Mouse (Mus musculus) CH12.LX (cell line): ENCODE measurements around the gene Tkfc. TPM values are rescaled to one million over a fixed set of nuclear protein-coding genes. Genes with fewer than 3 reads are reported as not detected.

Experiments used
- DNase-seq: peaks from one replicate; pipeline ENCODE4 v3.0.0-alpha.2; 2013; ENCODE audit errors: extremely low read depth
- H3K27ac ChIP-seq: 2 replicates; pipeline ENCODE4 v1.5.1; 2012; ENCODE audit warnings: low read depth, mild to moderate bottlenecking, control low read depth, moderate library complexity; ENCODE audit not compliant: insufficient read depth
- H3K27me3 ChIP-seq: replicated peaks from 2 replicates; pipeline ENCODE3; 2012; ENCODE audit warnings: inconsistent platforms
- H3K36me3 ChIP-seq, 2 experiments: replicated peaks in 1 of 2; 2 replicates each; pipeline versions ENCODE3 to v1.6.1; 2012; ENCODE audit warnings: inconsistent platforms in 1 of 2, low read length in 1 of 2, mild to moderate bottlenecking in 1 of 2, mixed read lengths in 1 of 2, moderate library complexity in 1 of 2; ENCODE audit not compliant: control insufficient read depth in 1 of 2, insufficient read depth in 1 of 2
- H3K4me1 ChIP-seq, 2 experiments: 2 replicates each; pipeline ENCODE4 v1.6.1; 2012; ENCODE audit warnings: inconsistent platforms in 1 of 2, moderate library complexity in 1 of 2; ENCODE audit not compliant: insufficient read depth in 2 of 2, control insufficient read depth in 1 of 2
- H3K4me2 ChIP-seq: 2 replicates; pipeline ENCODE4 v1.6.1; 2012; ENCODE audit warnings: low read depth, mild to moderate bottlenecking, control low read depth; ENCODE audit not compliant: poor library complexity, insufficient read depth, severe bottlenecking
- H3K4me3 ChIP-seq, 3 experiments: fragments of 150-350 bp in 1 of 3; sonication (generic) in 1 of 3; replicated peaks in 1 of 3; 2 replicates each; pipeline versions ENCODE3 to v1.5.1; 2011 to 2012; ENCODE audit warnings: low read depth in 2 of 3, low read length in 2 of 3, mild to moderate bottlenecking in 2 of 3, moderate library complexity in 2 of 3, control low read depth in 1 of 3, improper control_type of control experiment in 1 of 3, inconsistent platforms in 1 of 3, mixed read lengths in 1 of 3; ENCODE audit not compliant: poor library complexity in 1 of 3
- H3K79me2 ChIP-seq: replicated peaks from 2 replicates; pipeline ENCODE4 v1.6.1; 2012; ENCODE audit warnings: mild to moderate bottlenecking, moderate library complexity; ENCODE audit not compliant: control insufficient read depth, poor library complexity, insufficient read depth, severe bottlenecking; ENCODE audit errors: extremely low read depth
- H3K9ac ChIP-seq: 2 replicates; pipeline ENCODE4 v1.6.1; 2012; ENCODE audit warnings: low read depth, mild to moderate bottlenecking, control low read depth, moderate library complexity; ENCODE audit not compliant: insufficient read depth
- H3K9me3 ChIP-seq: replicated peaks from 2 replicates; pipeline ENCODE3; 2012; ENCODE audit warnings: low read length, inconsistent platforms, mixed read lengths
- CHD2 ChIP-seq: IDR thresholded peaks from 2 replicates; pipeline ENCODE4 v1.6.1; 2011; ENCODE audit warnings: low read length, improper control_type of control experiment
- CTCF ChIP-seq, 2 experiments: IDR thresholded peaks in 1 of 2; conservative IDR thresholded peaks in 1 of 2; 2 replicates each; pipeline ENCODE4 v1.5.1; 2011 to 2012; ENCODE audit warnings: low read depth in 2 of 2, low read length in 2 of 2, improper control_type of control experiment in 1 of 2, inconsistent platforms in 1 of 2, mild to moderate bottlenecking in 1 of 2, moderate library complexity in 1 of 2
- E2F4 ChIP-seq: IDR thresholded peaks from 2 replicates; pipeline ENCODE4 v1.6.1; 2011; ENCODE audit warnings: low read depth, low read length, improper control_type of control experiment; ENCODE audit not compliant: insufficient replicate concordance
- ETS1 ChIP-seq: conservative IDR thresholded peaks from 2 replicates; pipeline ENCODE4 v1.6.1; 2012; ENCODE audit warnings: low read depth, mild to moderate bottlenecking, inconsistent platforms, low read length, improper control_type of control experiment, moderate library complexity
- HCFC1 ChIP-seq: IDR thresholded peaks from 2 replicates; pipeline ENCODE4 v1.6.1; 2012; ENCODE audit warnings: low read depth, mild to moderate bottlenecking, inconsistent platforms, low read length, improper control_type of control experiment
- IRF4 ChIP-seq: IDR thresholded peaks from 2 replicates; pipeline ENCODE4 v1.6.1; 2014; ENCODE audit warnings: low read depth, mild to moderate bottlenecking, inconsistent platforms, low read length, improper control_type of control experiment
- JUND ChIP-seq: conservative IDR thresholded peaks from 2 replicates; pipeline ENCODE4 v1.6.1; 2011; ENCODE audit warnings: low read depth, low read length, improper control_type of control experiment
- KAT2A ChIP-seq: IDR thresholded peaks from 2 replicates; pipeline ENCODE4 v1.6.1; 2012; ENCODE audit warnings: low read length, improper control_type of control experiment, inconsistent platforms; ENCODE audit not compliant: insufficient replicate concordance
- MAX ChIP-seq: IDR thresholded peaks from 2 replicates; pipeline ENCODE4 v1.6.1; 2011; ENCODE audit warnings: low read length, improper control_type of control experiment
- MYC ChIP-seq: IDR thresholded peaks from 2 replicates; pipeline ENCODE4 v1.6.1; 2011; ENCODE audit warnings: low read depth, mild to moderate bottlenecking, improper control_type of control experiment, low read length
- NELFE ChIP-seq: IDR thresholded peaks from 2 replicates; pipeline ENCODE4 v1.6.1; 2011; ENCODE audit warnings: low read depth, low read length, improper control_type of control experiment
- NRF1 ChIP-seq: IDR thresholded peaks from 2 replicates; pipeline ENCODE4 v1.6.1; 2014; ENCODE audit warnings: low read depth, mild to moderate bottlenecking, inconsistent platforms, low read length, improper control_type of control experiment, moderate library complexity
- POLR2A ChIP-seq: IDR thresholded peaks from 2 replicates; pipeline ENCODE4 v1.6.1; 2011; ENCODE audit warnings: low read depth, mild to moderate bottlenecking, improper control_type of control experiment, low read length
- POLR2AphosphoS2 ChIP-seq: IDR thresholded peaks from 2 replicates; pipeline ENCODE4 v1.6.1; 2011; ENCODE audit warnings: low read depth, low read length, improper control_type of control experiment
- RCOR1 ChIP-seq: conservative IDR thresholded peaks from 2 replicates; pipeline ENCODE4 v1.6.1; 2012; ENCODE audit warnings: low read depth, mild to moderate bottlenecking, inconsistent platforms, low read length, improper control_type of control experiment
- SIN3A ChIP-seq: IDR thresholded peaks from 2 replicates; pipeline ENCODE4 v1.6.1; 2012; ENCODE audit warnings: low read length, improper control_type of control experiment, inconsistent platforms
- SMC3 ChIP-seq: IDR thresholded peaks from 2 replicates; pipeline ENCODE4 v1.6.1; 2011; ENCODE audit warnings: low read depth, low read length, improper control_type of control experiment
- TBP ChIP-seq: conservative IDR thresholded peaks from 2 replicates; pipeline ENCODE4 v1.6.1; 2011; ENCODE audit warnings: low read depth, low read length, improper control_type of control experiment
- TCF12 ChIP-seq: IDR thresholded peaks from 2 replicates; pipeline ENCODE4 v1.6.1; 2014; ENCODE audit warnings: low read depth, mild to moderate bottlenecking, inconsistent platforms, low read length, improper control_type of control experiment
- UBTF ChIP-seq: IDR thresholded peaks from 2 replicates; pipeline ENCODE4 v1.6.1; 2012; ENCODE audit warnings: low read depth, mild to moderate bottlenecking, inconsistent platforms, low read length, improper control_type of control experiment, moderate library complexity
- USF1 ChIP-seq: IDR thresholded peaks from 2 replicates; pipeline ENCODE4 v1.6.1; 2014; ENCODE audit warnings: low read depth, mild to moderate bottlenecking, inconsistent platforms, low read length, improper control_type of control experiment
- ZC3H11A ChIP-seq: IDR thresholded peaks from 2 replicates; pipeline ENCODE4 v1.6.1; 2012; ENCODE audit warnings: low read depth, mild to moderate bottlenecking, inconsistent platforms, low read length, improper control_type of control experiment
- ZKSCAN1 ChIP-seq: IDR thresholded peaks from 2 replicates; pipeline ENCODE4 v1.6.1; 2012; ENCODE audit warnings: low read depth, inconsistent platforms, low read length, improper control_type of control experiment, borderline replicate concordance
- dilution Hi-C: fragments of 300-500 bp; cut with MboI; formaldehyde crosslinking; loops from 2 replicates; pipeline ENCODE4 v1.14.3; 2020; ENCODE audit warnings: low sequenced_read_pairs; ENCODE audit not compliant: extremely low pct_unique_long_range_greater_than_20kb, extremely low pct_ligation_motif_present
- in situ Hi-C: fragments of 300-500 bp; cut with MboI; formaldehyde crosslinking; loops from 3 replicates; pipeline ENCODE4 v1.14.3; 2019; ENCODE audit warnings: low sequenced_read_pairs, low pct_ligation_motif_present, low pct_unique_long_range_greater_than_20kb, mixed read lengths
- polyA plus RNA-seq: library from polyadenylated mRNA; unstranded; fragments of >175 nt; gene quantifications from 2 replicates; pipeline ENCODE4 v1.2.1, GENCODE M21; 2012; ENCODE audit warnings: low read depth; ENCODE audit not compliant: insufficient read length
- total RNA-seq, 2 experiments: library from RNA; depleted of rRNA; stranded (reverse); fragments of 300-350 nt in 1 of 2; fragments of >200 nt in 1 of 2; gene quantifications; 2 replicates each; pipeline ENCODE4 v1.2.3; 2012 to 2014

The Tkfc gene
- total and polyA plus RNA-seq, 3 experiments: 2.4 to 15.0 (median 11.0) TPM

DNA sequence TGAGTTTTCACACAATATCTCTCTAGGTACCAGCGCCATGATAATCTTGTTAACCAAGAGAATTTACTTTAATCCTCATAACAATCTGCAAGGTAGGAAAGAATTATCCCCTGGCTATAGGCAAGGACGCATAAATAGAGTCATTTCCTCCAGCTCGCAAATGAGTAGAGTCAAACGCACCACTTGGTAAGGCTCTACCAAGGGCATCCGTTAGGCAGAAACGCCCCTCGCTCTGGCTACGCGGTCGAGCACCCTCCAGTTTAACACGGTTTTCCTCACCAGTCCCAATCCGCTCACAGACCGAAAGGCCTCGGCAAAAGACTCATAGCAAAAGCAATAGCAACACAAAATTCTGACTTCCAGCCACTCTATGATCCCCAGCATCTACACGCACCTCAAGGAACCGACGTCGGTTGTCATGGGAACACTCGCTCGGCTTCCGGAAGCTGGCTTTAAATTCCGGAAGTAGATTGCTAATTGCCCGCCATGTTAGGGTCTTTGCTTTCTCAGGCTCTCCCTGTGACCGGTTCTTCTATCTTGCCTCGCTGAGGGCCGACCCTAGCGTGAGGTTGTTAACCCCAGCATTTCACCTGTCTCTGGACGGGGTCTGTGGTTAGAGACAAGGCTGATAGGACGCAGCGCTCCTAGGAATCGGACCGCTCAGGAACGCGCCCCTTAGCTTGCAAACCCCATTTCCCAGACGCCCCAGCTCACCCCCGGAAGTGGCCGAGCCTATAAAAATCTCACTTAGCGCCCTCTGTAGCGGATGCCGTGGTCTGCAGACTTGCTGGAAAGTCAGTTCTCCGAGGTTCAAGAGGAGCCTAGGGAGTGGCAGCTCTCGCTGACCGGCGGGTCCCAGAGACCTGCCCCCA is 28.5 kb downstream of the Tkfc start, which contains the start of the genes Cyb561a3 and Tmem138 (continued):
- TF ChIP-seq CHD2 (peak; percentile 34; the same call in 1 of the 2 replicates), POLR2A (peak; percentile 92), HCFC1 (peak; percentile 85), MAX (peak; percentile 22; the same call in 1 of the 2 replicates)

DNA sequence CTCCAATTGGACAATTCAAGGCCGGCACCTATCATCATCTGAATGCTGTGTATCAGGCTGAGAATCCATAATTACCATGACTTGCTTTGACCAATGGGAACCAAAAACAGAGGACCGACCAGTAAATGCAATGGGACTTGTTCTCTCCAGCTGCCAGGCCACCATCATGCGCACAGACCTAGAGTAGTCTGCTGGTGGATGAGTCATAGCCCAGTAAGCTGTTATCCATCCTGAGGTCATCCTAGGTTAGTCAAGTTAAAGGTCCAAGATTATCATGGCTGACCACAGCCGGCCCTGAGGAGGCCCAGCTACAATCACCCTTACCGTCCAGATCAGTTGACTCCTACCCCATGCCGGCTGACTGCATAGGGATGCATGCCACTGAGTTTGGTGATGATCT is 35.8 kb downstream of the Tkfc start:
- dilution Hi-C loops: no loop called here
- Histone ChIP-seq H3K4me3 (no peak overlapping the region), H3K4me1 (no peaks in the 10 kb centered on the region), H3K9ac (no peak overlapping the region), H3K36me3 (peaks cover 36 to 63% of the 10 kb centered on the region in 2 experiments), H3K27ac (no peak overlapping the region), H3K79me2 (no peaks in the 10 kb centered on the region), H3K27me3 (no peaks in the 10 kb centered on the region)
- DNase-seq: no peak
- TF ChIP-seq E2F4 (no peak), TCF12 (no peak), SMC3 (no peak), POLR2A (no peak), ETS1 (no peak), JUND (no peak), POLR2AphosphoS2 (no peak; the same call in 1 of the 2 replicates), RCOR1 (no peak), NELFE (no peak), HCFC1 (no peak), MAX (no peak)
- TF ChIP-seq, all 38 proteins: peak for 0
- Histone ChIP-seq H3K4me2 (no peak overlapping the region), H3K9me3 (no peaks in the 10 kb centered on the region)
- in situ Hi-C loops: no loop called here

DNA sequence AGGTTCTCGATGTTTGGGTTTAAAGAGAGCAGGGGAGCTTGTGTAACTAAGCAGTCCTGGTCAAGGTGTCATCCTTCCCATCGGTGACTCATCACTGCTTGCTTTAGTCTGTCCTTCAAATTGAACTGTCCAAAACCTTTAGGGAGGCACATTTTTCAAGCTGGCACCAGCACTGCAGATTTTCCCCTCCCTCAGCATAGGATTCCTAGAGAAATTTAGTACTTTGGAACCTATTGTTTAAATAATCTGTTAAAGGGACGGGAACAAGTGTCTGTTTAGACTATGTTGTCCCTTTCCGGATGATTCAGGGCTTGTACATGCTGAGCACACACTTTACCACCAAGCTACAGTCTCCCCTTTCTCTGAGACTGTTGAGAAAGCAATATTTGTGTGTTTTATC is 40.2 kb downstream of the Tkfc start:
- Histone ChIP-seq H3K36me3 (peaks cover 5 to 21% of the 10 kb centered on the region in 2 experiments), H3K4me2 (no peak overlapping the region), H3K4me3 (no peak overlapping the region), H3K79me2 (no peaks in the 10 kb centered on the region), H3K27ac (no peak overlapping the region), H3K4me1 (peaks cover 0 to 8% of the 10 kb centered on the region in 2 experiments; a peak in 1 of 4 replicates), H3K27me3 (no peaks in the 10 kb centered on the region), H3K9me3 (no peaks in the 10 kb centered on the region), H3K9ac (no peak overlapping the region)
- in situ Hi-C loops (no loop called here), dilution Hi-C loops (no loop called here)
- no peak for DNase-seq
- TF ChIP-seq USF1 (no peak), POLR2A (no peak), ZC3H11A (no peak), NRF1 (no peak), RCOR1 (no peak), SIN3A (no peak), TBP (no peak), UBTF (no peak), MYC (no peak), IRF4 (no peak), ZKSCAN1 (no peak), CTCF (conservative IDR thresholded peaks at IDR 0.05 in 1 of 2, IDR thresholded peaks at IDR 0.05 in 1 of 2; ENCODE audit: low read depth in 2 of 2, low read length in 2 of 2) (no peak), TCF12 (no peak), KAT2A (no peak)
